Mouse (Mus musculus) kidney, embryonic 16.5 days (tissue): ENCODE measurements around the gene Pkm. TPM values are rescaled to one million over a fixed set of nuclear protein-coding genes. Genes with fewer than 3 reads are reported as not detected.

Experiments
- ATAC-seq: fragments of 200-750 bp; cut with Nextera tagmentation; 2 replicates; pipeline ENCODE4 v1.8.0; 2017; ENCODE audit warnings: moderate TSS enrichment; ENCODE audit not compliant: low FRiP score, low TSS enrichment
- H3K27ac ChIP-seq: fragments of 300-500 bp; sonication (generic); 2 replicates; pipeline ENCODE4 v1.5.1; 2014; ENCODE audit warnings: low read length
- H3K27me3 ChIP-seq: fragments of 300-500 bp; sonication (generic); 2 replicates; pipeline ENCODE4 v1.6.1; 2014; ENCODE audit warnings: low read length, control low read depth, mixed read lengths; ENCODE audit not compliant: insufficient read depth
- H3K36me3 ChIP-seq: fragments of 300-500 bp; sonication (generic); 2 replicates; pipeline ENCODE4 v1.6.1; 2014; ENCODE audit warnings: low read length, control low read depth, mixed read lengths; ENCODE audit not compliant: insufficient read depth
- H3K4me1 ChIP-seq: fragments of 300-500 bp; sonication (generic); 2 replicates; pipeline ENCODE4 v1.6.1; 2014; ENCODE audit warnings: low read length, control low read depth, mixed read lengths; ENCODE audit not compliant: insufficient read depth
- H3K4me2 ChIP-seq: fragments of 300-500 bp; sonication (generic); replicated peaks from 2 replicates; pipeline ENCODE4 v1.6.1; 2014; ENCODE audit warnings: low read depth, low read length
- H3K4me3 ChIP-seq: fragments of 300-500 bp; sonication (generic); 2 replicates; pipeline ENCODE4 v1.5.1; 2014; ENCODE audit warnings: mild to moderate bottlenecking, low read length
- H3K9ac ChIP-seq: fragments of 300-500 bp; sonication (generic); replicated peaks from 2 replicates; pipeline ENCODE4 v1.6.1; 2014; ENCODE audit warnings: low read length
- H3K9me3 ChIP-seq: fragments of 300-500 bp; sonication (generic); 2 replicates; pipeline ENCODE4 v1.6.1; 2016; ENCODE audit warnings: low read length, control low read depth
- WGBS: fragments of 180-500 bp; shearing (Covaris S2); extraction: QIAGEN DNeasy Blood & Tissue Kit; methylation state at CpG from one replicate; pipeline ENCODE4 v1.1.7; 2014; 5-methylcytosine and 5-hydroxymethylcytosine counted together
- polyA plus RNA-seq: library from polyadenylated mRNA; unstranded; fragments of >200 nt; fragmentation: Nextera tagmentation; extraction: Ambion mirVana; gene quantifications from 2 replicates; pipeline ENCODE4 v1.2.1, GENCODE M21; 2015

Pkm gene
- polyA plus RNA-seq, 1 experiment from 2014 or later = 1,451 TPM

DNA sequence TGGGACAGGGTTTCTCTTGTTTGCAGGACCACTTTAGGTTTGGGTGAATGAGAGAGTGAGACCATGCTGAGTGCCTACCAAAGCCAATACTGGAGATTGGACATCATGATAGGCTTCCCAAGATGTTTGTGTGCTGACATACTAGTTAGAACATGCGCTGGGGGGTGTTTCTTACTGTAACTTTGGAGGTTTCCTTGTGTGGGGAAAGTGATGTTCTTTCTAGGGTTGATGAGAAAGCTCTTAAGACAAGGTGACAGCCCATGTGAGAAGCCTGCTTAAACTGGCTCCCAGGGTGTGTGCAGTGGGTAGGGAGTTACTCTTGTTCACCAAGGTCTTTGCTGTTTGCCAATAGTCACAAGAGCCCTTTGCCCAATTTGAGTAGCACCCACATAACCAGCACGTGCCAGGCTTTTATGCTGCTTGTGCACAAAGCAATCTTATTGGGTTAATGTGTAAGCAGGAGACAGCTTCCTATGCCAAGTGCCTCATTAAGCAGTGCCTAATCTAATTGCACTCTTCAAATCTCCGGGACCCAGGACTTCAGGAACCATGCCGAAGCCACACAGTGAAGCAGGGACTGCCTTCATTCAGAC, 8.6 kb downstream of the Pkm start:
- peaks cover 35% of the 10 kb centered on the region for H3K4me1 ChIP-seq
- 65% methylated on average over 4 of the region's 4 CpGs for WGBS
- no peak overlapping the region for H3K4me2 ChIP-seq
- no peaks in the 10 kb centered on the region for H3K9me3 ChIP-seq
- peak; percentile 18; the same call in 1 of the 2 replicates for ATAC-seq
- no peaks in the 10 kb centered on the region for H3K27me3 ChIP-seq
- H3K9ac ChIP-seq = no peak overlapping the region
- H3K27ac ChIP-seq = no peak overlapping the region
- peaks cover 54% of the 10 kb centered on the region for H3K36me3 ChIP-seq
- no peak overlapping the region for H3K4me3 ChIP-seq

DNA sequence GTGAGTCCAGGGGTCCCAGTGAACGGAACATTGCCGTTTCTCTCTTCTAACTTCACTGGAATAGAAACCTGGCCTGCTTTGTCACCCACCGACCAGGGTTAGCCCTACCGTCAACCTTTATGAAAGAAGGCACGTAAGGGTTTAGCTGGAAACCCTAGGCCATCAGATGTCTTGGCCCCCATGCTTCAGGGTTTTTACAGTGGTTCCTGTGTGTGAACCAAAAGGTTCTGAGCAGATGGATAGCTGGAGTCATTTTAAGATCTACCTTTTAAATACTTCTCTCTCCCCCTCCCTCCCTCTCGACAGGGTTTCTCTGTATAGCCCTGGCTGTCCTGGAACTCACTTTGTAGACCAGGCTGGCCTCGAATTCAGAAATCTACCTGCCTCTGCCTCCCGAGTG, 9.8 kb downstream of the Pkm start:
- H3K9ac ChIP-seq = no peak overlapping the region
- H3K27me3 ChIP-seq = no peaks in the 10 kb centered on the region
- no peak for ATAC-seq
- peaks cover 22% of the 10 kb centered on the region for H3K4me1 ChIP-seq
- WGBS = 93% methylated on average over 8 of the region's 8 CpGs
- no peak overlapping the region for H3K4me2 ChIP-seq
- H3K4me3 ChIP-seq = no peak overlapping the region
- H3K9me3 ChIP-seq = no peaks in the 10 kb centered on the region
- no peak overlapping the region for H3K27ac ChIP-seq
- peaks cover 62% of the 10 kb centered on the region for H3K36me3 ChIP-seq

DNA sequence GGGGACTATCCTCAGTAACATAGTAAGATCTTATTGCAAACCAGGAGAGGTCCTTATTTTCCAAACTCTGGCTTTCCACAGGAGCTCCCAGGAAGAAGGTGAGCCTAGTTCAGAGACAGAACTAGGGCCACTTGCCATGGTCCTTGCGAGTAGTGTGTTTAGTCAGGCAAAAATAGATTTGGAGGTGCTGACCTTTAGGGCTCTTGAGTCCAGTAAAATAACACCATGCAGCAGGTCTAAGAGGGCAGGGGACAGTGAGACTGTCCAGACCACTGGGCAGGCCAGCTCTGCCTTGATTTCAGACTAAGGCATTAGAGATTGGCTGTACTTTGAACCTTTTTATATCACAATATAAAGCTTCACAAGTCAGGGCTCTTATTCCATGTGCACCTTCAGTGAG, 10.6 kb downstream of the Pkm start:
- H3K27ac ChIP-seq = no peak overlapping the region
- 73% methylated on average over 1 of the region's 1 CpGs for WGBS
- peaks cover 64% of the 10 kb centered on the region for H3K36me3 ChIP-seq
- no peak overlapping the region for H3K4me3 ChIP-seq
- no peak for ATAC-seq
- no peak overlapping the region for H3K4me2 ChIP-seq
- H3K4me1 ChIP-seq = peaks cover 14% of the 10 kb centered on the region
- no peaks in the 10 kb centered on the region for H3K27me3 ChIP-seq
- H3K9ac ChIP-seq = no peak overlapping the region
- H3K9me3 ChIP-seq = no peaks in the 10 kb centered on the region

DNA sequence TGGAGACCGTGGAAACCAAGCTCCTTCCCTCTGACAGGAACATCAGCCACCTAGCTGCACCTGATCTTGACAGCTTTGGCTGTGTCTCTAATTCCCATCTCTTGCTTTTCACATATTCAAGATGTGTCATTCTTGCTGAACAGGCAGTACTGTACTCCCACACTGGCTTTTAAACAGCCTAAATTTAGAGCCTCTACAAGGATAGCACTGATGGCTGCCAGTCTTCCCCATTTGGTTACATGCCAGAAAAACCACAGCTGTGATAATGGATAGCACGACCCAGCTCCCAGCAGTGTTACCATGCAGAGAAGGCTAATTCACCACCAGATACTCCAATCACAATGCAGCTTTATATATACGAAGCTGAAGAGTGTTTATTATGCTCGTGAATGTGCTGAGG, 11.1 kb downstream of the Pkm start:
- Histone ChIP-seq H3K27me3 (no peaks in the 10 kb centered on the region), H3K36me3 (peaks cover 69% of the 10 kb centered on the region), H3K9me3 (no peaks in the 10 kb centered on the region), H3K9ac (no peak overlapping the region), H3K27ac (no peak overlapping the region), H3K4me3 (no peak overlapping the region), H3K4me1 (peaks cover 12% of the 10 kb centered on the region), H3K4me2 (no peak overlapping the region)
- WGBS = 83% methylated on average over 4 of the region's 4 CpGs
- no peak for ATAC-seq

DNA sequence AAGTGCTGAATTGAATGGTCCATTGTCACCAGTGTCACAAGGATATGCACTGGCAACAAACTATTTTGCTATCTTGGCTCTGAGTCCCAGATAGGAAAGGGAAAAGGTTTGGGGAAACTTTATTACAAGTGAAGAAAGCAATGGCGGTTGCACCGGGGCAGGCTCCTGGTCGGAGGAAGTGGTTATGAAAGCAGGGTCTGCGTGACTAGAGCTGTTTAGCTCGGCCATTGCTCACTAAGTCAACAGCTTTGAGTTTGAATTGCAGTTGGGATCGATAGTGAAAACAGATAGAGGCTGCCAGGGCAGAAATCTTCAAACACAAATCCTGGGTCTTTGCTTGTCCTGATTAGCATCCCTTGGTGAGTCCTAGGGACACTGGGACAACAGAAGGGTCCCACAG, 11.7 kb downstream of the Pkm start:
- H3K27me3 ChIP-seq = no peaks in the 10 kb centered on the region
- no peak overlapping the region for H3K27ac ChIP-seq
- peaks cover 73% of the 10 kb centered on the region for H3K36me3 ChIP-seq
- ATAC-seq = no peak
- H3K4me3 ChIP-seq = no peak overlapping the region
- no peaks in the 10 kb centered on the region for H3K9me3 ChIP-seq
- 85% methylated on average over 6 of the region's 6 CpGs for WGBS
- no peak overlapping the region for H3K4me2 ChIP-seq
- peaks cover 11% of the 10 kb centered on the region for H3K4me1 ChIP-seq
- no peak overlapping the region for H3K9ac ChIP-seq

DNA sequence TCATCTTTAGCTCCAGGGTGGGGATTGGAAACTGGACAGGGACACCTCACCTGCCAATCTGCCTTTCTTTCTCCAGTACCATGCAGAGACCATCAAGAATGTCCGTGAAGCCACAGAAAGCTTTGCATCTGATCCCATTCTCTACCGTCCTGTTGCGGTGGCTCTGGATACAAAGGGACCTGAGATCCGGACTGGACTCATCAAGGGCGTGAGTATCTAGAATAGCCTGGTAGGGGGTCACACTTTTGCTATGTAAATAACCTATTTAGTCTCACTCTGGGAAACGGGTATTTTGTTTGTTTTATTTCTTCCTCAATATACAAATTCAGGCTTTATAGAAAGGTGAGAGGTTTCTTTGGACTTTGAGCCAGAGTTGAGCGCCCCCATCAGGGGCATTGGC, 12.3 kb downstream of the Pkm start:
- WGBS = 86% methylated on average over 7 of the region's 7 CpGs
- H3K4me3 ChIP-seq = no peak overlapping the region
- no peak overlapping the region for H3K4me2 ChIP-seq
- ATAC-seq = no peak
- no peak overlapping the region for H3K9ac ChIP-seq
- H3K9me3 ChIP-seq = no peaks in the 10 kb centered on the region
- peaks cover 75% of the 10 kb centered on the region for H3K36me3 ChIP-seq
- no peaks in the 10 kb centered on the region for H3K27me3 ChIP-seq
- peaks cover 8% of the 10 kb centered on the region for H3K4me1 ChIP-seq
- no peak overlapping the region for H3K27ac ChIP-seq

DNA sequence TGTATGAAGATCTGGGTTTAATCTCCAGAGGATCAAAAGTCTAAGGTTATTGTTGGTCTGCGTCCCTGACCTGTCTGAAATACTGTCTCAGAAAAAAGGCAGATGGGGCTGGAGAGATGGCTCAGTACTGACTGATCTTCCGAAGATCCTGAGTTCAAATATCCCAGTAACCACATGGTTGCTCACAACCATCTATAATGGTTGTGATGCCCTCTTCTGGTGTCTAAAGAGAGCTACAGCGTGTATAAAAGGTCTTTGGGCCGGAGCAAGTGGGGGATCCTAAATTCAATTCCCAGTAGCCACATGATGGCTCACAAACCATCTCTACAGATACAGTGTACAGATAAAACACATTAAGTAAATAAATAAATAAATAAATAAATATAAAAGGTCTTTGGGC, 13.0 kb downstream of the Pkm start:
- no peaks in the 10 kb centered on the region for H3K9me3 ChIP-seq
- ATAC-seq = no peak
- no peaks in the 10 kb centered on the region for H3K27me3 ChIP-seq
- no peak overlapping the region for H3K9ac ChIP-seq
- no peak overlapping the region for H3K27ac ChIP-seq
- H3K4me1 ChIP-seq = peaks cover 1% of the 10 kb centered on the region; the same call in 1 of the 2 replicates
- no peak overlapping the region for H3K4me2 ChIP-seq
- WGBS = 86% methylated on average over 4 of the region's 4 CpGs
- H3K4me3 ChIP-seq = no peak overlapping the region
- H3K36me3 ChIP-seq = peaks cover 80% of the 10 kb centered on the region

DNA sequence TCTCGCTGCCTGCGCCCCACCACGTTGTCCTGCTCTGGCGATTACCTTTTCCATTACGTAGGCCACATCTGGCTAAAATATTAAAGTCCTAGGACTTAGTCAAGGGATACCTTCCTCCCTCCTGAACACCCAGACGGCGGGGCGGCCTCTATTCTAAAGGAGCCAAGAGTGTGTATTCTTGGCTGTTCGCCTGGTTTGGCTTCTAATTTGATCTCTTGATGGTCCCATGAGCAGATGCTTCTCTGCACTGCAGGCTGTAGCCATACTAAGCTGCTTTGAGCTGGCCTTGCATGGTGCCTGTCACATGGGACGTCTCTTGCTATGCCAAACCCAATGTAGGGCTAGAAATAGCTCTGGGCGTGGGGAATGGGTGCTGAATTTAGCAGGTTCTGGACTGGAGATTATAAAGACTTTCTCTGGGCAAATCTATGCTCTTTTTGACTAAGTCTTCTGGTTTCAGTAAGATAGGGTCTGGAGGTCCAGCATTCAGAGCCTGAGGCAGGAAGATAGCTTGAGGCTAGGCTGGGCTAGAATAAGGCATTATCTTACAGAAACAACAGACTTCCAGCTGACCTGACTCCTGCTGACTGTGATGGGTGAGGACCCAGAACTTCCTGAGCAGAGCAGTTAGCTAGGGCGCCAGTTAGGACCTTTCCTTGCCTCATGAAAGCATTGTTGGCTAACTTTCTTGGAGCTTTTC, 16.2 kb downstream of the Pkm start:
- no peak overlapping the region for H3K4me2 ChIP-seq
- no peaks in the 10 kb centered on the region for H3K27me3 ChIP-seq
- no peak overlapping the region for H3K4me3 ChIP-seq
- WGBS = 85% methylated on average over 12 of the region's 12 CpGs
- no peak overlapping the region for H3K9ac ChIP-seq
- ATAC-seq = no peak
- H3K9me3 ChIP-seq = no peaks in the 10 kb centered on the region
- peaks cover 92% of the 10 kb centered on the region for H3K36me3 ChIP-seq
- no peaks in the 10 kb centered on the region for H3K4me1 ChIP-seq
- H3K27ac ChIP-seq = no peak overlapping the region

DNA sequence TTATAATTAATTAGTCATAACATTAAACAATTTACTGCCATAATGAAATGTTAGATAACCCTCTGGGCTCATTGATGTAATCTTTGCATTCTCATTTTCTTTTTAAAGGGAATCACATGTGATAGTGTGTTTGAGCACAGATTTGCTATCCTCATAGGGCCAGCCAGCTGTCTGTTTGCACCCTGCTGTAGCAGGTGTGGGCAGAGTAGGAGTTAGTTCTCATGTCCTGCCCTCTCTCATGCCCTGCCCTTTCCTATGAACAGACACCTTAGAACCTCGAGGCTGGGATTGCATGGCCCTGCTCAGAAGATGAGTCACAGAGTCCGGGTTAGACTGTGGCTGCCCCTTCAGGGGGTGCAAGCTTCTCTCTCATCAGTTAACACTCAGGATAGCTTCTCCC, 17.3 kb downstream of the Pkm start:
- Histone ChIP-seq H3K4me2 (no peak overlapping the region), H3K9me3 (no peaks in the 10 kb centered on the region), H3K4me3 (no peak overlapping the region), H3K36me3 (peaks cover 93% of the 10 kb centered on the region), H3K4me1 (no peaks in the 10 kb centered on the region), H3K9ac (no peak overlapping the region), H3K27me3 (no peaks in the 10 kb centered on the region), H3K27ac (no peak overlapping the region)
- no peak for ATAC-seq
- WGBS = 53% methylated on average over 2 of the region's 2 CpGs

DNA sequence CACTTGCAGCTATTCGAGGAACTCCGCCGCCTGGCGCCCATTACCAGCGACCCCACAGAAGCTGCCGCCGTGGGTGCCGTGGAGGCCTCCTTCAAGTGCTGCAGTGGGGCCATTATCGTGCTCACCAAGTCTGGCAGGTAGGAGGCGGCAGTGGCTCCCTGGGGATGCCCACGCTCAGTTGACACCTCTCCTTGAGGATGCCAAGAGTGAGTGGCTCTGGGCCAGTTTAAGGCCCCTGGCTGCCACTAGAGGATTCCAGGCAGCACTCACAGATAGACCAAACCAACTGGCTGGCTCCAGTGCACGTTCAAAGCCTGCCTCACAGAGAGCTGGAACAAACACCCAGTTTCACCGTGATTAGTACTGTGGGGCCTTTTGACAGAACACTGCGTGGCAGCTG, 19.4 kb downstream of the Pkm start:
- WGBS = 91% methylated on average over 14 of the region's 14 CpGs
- no peak overlapping the region for H3K4me3 ChIP-seq

More for the DNA sequence above, 19.4 kb downstream of the Pkm start:
- Histone ChIP-seq H3K9ac (no peak overlapping the region), H3K27ac (no peak overlapping the region), H3K27me3 (no peaks in the 10 kb centered on the region), H3K4me1 (peaks cover 8% of the 10 kb centered on the region), H3K9me3 (no peaks in the 10 kb centered on the region), H3K36me3 (peaks cover 80% of the 10 kb centered on the region), H3K4me2 (no peak overlapping the region)
- no peak for ATAC-seq
